Mouse (Mus musculus) lung, postnatal 0 days (tissue): ENCODE data around the gene C130050O18Rik.

Source experiments
- CTCF ChIP-seq: IDR thresholded peaks from 2 replicates; pipeline ENCODE4 v1.5.1; 2016; ENCODE audit warnings: antibody characterized with exemption, mild to moderate bottlenecking
- EP300 ChIP-seq: IDR thresholded peaks from 2 replicates; pipeline ENCODE4 v1.6.1; 2016; ENCODE audit warnings: antibody characterized with exemption, mild to moderate bottlenecking, control low read depth

GRCm38 (mm10) chr5:139432747-139433508, 27.8 kb downstream of the C130050O18Rik start:
- no peak for TF ChIP-seq CTCF
- TF ChIP-seq EP300: no peak
